Mouse (Mus musculus) hindbrain, postnatal 0 days (tissue): ENCODE data around the gene Tssk3. TPM values are rescaled to one million over a fixed set of nuclear protein-coding genes. Genes with fewer than 3 reads are reported as not detected.

Experiments used
- ATAC-seq: fragments of 200-750 bp; cut with Nextera tagmentation; 2 replicates; pipeline ENCODE4 v1.8.0; 2017; ENCODE audit warnings: mild to moderate bottlenecking, moderate TSS enrichment, moderate library complexity
- DNase-seq: peaks from one replicate; pipeline ENCODE4 v3.0.0-alpha.2; 2015; ENCODE audit warnings: low spot score
- H3K27ac ChIP-seq: fragments of 300-500 bp; sonication (generic); 2 replicates; pipeline ENCODE4 v1.5.1; 2014; ENCODE audit warnings: mild to moderate bottlenecking
- H3K27me3 ChIP-seq: fragments of 300-500 bp; sonication (generic); 2 replicates; pipeline ENCODE4 v1.6.1; 2014; ENCODE audit warnings: low read length, mixed read lengths; ENCODE audit not compliant: insufficient read depth
- H3K36me3 ChIP-seq: fragments of 300-500 bp; sonication (generic); 2 replicates; pipeline ENCODE4 v1.6.1; 2014; ENCODE audit warnings: low read length, mixed read lengths; ENCODE audit not compliant: insufficient read depth
- H3K4me1 ChIP-seq: fragments of 300-500 bp; sonication (generic); 2 replicates; pipeline ENCODE4 v1.6.1; 2014; ENCODE audit warnings: antibody characterized with exemption, low read length, mixed read lengths; ENCODE audit not compliant: insufficient read depth
- H3K4me2 ChIP-seq: fragments of 300-500 bp; sonication (generic); 2 replicates; pipeline ENCODE4 v1.6.1; 2014; ENCODE audit warnings: low read depth, mild to moderate bottlenecking, low read length, moderate library complexity, mixed read lengths
- H3K4me3 ChIP-seq: fragments of 300-500 bp; sonication (generic); 2 replicates; pipeline ENCODE4 v1.5.1; 2014; ENCODE audit warnings: low read length
- H3K9ac ChIP-seq: fragments of 300-500 bp; sonication (generic); replicated peaks from 2 replicates; pipeline ENCODE4 v1.6.1; 2014; ENCODE audit warnings: mild to moderate bottlenecking, low read length, moderate library complexity, mixed read lengths
- H3K9me3 ChIP-seq: fragments of 300-500 bp; sonication (generic); 2 replicates; pipeline ENCODE4 v1.6.1; 2016; ENCODE audit warnings: low read length, mixed read lengths
- CTCF ChIP-seq: IDR thresholded peaks from 2 replicates; pipeline ENCODE4 v1.5.1; 2016; ENCODE audit warnings: antibody characterized with exemption, control low read depth, low read depth
- WGBS: fragments of 180-500 bp; shearing (Covaris S2); extraction: QIAGEN DNeasy Blood & Tissue Kit; methylation state at CpG from one replicate; pipeline ENCODE4 v1.1.7; 2014; 5-methylcytosine and 5-hydroxymethylcytosine counted together
- polyA plus RNA-seq: library from polyadenylated mRNA; unstranded; fragments of >200 nt; fragmentation: Nextera tagmentation; extraction: Ambion mirVana; gene quantifications from 2 replicates; pipeline ENCODE4 v1.2.1, GENCODE M21; 2015
- total RNA-seq: library from RNA; depleted of rRNA; stranded (reverse); fragments of >200 nt; gene quantifications from 2 replicates; pipeline ENCODE4 v1.2.3, GENCODE M21; 2014; rRNA removed

The Tssk3 gene
- total and polyA plus RNA-seq, 2 experiments from 2014 or later: 1.3 TPM; not detected in 1

DNA sequence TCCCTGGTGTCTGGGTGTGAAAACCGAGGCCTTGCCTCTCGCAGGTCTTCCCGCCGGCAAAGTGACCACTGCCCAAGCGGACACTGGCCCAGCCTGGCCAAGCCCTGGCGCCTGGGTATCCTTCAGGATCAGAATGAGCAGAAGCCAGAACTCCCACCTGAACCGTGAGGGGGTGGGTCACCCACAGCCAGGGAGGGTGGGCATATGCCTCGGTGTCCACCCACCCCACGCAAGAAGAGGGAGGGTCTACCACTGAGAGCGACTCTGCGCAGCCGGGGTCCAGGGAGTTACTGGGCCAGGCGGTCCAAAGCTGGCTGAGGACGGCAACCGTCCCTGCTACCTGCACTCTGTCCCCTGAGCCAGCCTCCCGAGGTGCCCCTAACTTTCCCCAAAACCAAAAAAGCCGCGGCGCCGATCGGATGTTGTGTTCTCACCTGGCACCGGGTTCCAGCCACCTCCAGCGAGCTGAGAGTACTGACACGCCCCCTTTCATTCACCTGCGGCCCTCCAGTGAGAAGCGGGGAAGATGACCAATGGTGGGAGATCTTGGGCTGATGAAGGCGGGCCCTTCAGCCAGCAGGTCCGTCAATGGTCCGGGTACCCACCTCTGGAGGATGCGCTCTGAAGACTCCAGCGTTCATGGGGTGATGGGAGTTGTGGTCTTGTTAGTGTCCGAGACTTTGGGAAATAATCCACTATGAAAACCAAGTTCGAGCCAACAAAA lies 50.3 kb downstream of the Tssk3 start, which contains the start of gene Zbtb8b:
Gene Zbtb8b (minus strand): TSS at position 514 of the 724 bp plus-strand sequence.
- Histone ChIP-seq H3K36me3 (no peaks in the 10 kb centered on the region), H3K4me1 (no peaks in the 10 kb centered on the region; the same call in 1 of the 2 replicates), H3K27me3 (no peaks in the 10 kb centered on the region), H3K27ac (peak within 1 kb of the TSS; percentile 26; the same call in 1 of the 2 replicates), H3K9ac (peak within 1 kb of the TSS; percentile 72), H3K4me2 (peak within 1 kb of the TSS; percentile 69), H3K9me3 (no peaks in the 10 kb centered on the region), H3K4me3 (peak within 1 kb of the TSS; percentile 64)
- ATAC-seq (peak; percentile 98), DNase-seq (peak; percentile 92)
- no peak for TF ChIP-seq CTCF
- 2% methylated on average over 33 of the region's 33 CpGs for WGBS

Other genes starting within 250 kb of the Tssk3 start
- gene C77080, start 229.6 kb downstream of the Tssk3 start, total RNA-seq: 23.1 and 29.0 TPM in 2 replicates
- 4.9 and 5.3 TPM in 2 replicates for gene C77080, start 229.6 kb downstream of the Tssk3 start, polyA plus RNA-seq
- gene Sync, start 203.4 kb downstream of the Tssk3 start, total RNA-seq: 1.9 and 3.3 TPM in 2 replicates
- gene Sync, start 203.4 kb downstream of the Tssk3 start, polyA plus RNA-seq: 1.9 and 2.0 TPM in 2 replicates
- 71.3 and 83.2 TPM in 2 replicates for gene Rbbp4, start 155.7 kb downstream of the Tssk3 start, total RNA-seq
- 234 and 236 TPM in 2 replicates for gene Rbbp4, start 155.7 kb downstream of the Tssk3 start, polyA plus RNA-seq
- 4.3 and 5.7 TPM in 2 replicates for gene Zbtb8os, start 155.3 kb downstream of the Tssk3 start, total RNA-seq
- gene Zbtb8os, start 155.3 kb downstream of the Tssk3 start, polyA plus RNA-seq: 23.5 and 27.4 TPM in 2 replicates
- gene Zbtb8a, start 112.9 kb downstream of the Tssk3 start, total RNA-seq: 26.9 and 29.6 TPM in 2 replicates
- gene Zbtb8a, start 112.9 kb downstream of the Tssk3 start, polyA plus RNA-seq: 14.9 and 15.3 TPM in 2 replicates
- gene Zbtb8b, start 50.2 kb downstream of the Tssk3 start, total RNA-seq: 9.7 and 15.3 TPM in 2 replicates
- gene Zbtb8b, start 50.2 kb downstream of the Tssk3 start, polyA plus RNA-seq: 11.3 and 12.9 TPM in 2 replicates
- gene Bsdc1, start 29.4 kb downstream of the Tssk3 start, total RNA-seq: 55.2 and 60.6 TPM in 2 replicates
- 25.3 and 27.1 TPM in 2 replicates for gene Bsdc1, start 29.4 kb downstream of the Tssk3 start, polyA plus RNA-seq
- 3.9 TPM in 1 of 2 replicates, not detected in the other for gene Fam229a, start 168 bp upstream of the Tssk3 start, total RNA-seq
- 3.0 and 3.1 TPM in 2 replicates for gene Fam229a, start 168 bp upstream of the Tssk3 start, polyA plus RNA-seq
- 1,438 and 1,538 TPM in 2 replicates for gene Marcksl1, start 22.6 kb upstream of the Tssk3 start, total RNA-seq
- gene Marcksl1, start 22.6 kb upstream of the Tssk3 start, polyA plus RNA-seq: 1,583 and 1,620 TPM in 2 replicates
- 20.7 and 38.0 TPM in 2 replicates for gene Hdac1, start 51.7 kb upstream of the Tssk3 start, total RNA-seq
- gene Hdac1, start 51.7 kb upstream of the Tssk3 start, polyA plus RNA-seq: 56.6 and 62.1 TPM in 2 replicates
- 10.1 and 12.5 TPM in 2 replicates for gene Lck, start 82.6 kb upstream of the Tssk3 start, total RNA-seq
- gene Lck, start 82.6 kb upstream of the Tssk3 start, polyA plus RNA-seq: 12.2 and 13.0 TPM in 2 replicates
- not detected in 2 replicates for gene Fam167b, start 87.5 kb upstream of the Tssk3 start, total RNA-seq
- gene Fam167b, start 87.5 kb upstream of the Tssk3 start, polyA plus RNA-seq: 0.33 and 0.48 TPM in 2 replicates
- gene Eif3i, start 109.6 kb upstream of the Tssk3 start, total RNA-seq: 364 and 401 TPM in 2 replicates
- 231 and 233 TPM in 2 replicates for gene Eif3i, start 109.6 kb upstream of the Tssk3 start, polyA plus RNA-seq
- 150 and 182 TPM in 2 replicates for gene Tmem234, start 109.6 kb upstream of the Tssk3 start, total RNA-seq
- gene Tmem234, start 109.6 kb upstream of the Tssk3 start, polyA plus RNA-seq: 216 and 221 TPM in 2 replicates
- gene Dcdc2b, start 123.2 kb upstream of the Tssk3 start, total RNA-seq: not detected in 2 replicates
- gene Dcdc2b, start 123.2 kb upstream of the Tssk3 start, polyA plus RNA-seq: 4.1 TPM in 2 replicates
- gene Iqcc, start 128.1 kb upstream of the Tssk3 start, total RNA-seq: 11.2 and 12.0 TPM in 2 replicates
- 21.0 and 21.1 TPM in 2 replicates for gene Iqcc, start 128.1 kb upstream of the Tssk3 start, polyA plus RNA-seq
- 55.0 and 77.7 TPM in 2 replicates for gene Ccdc28b, start 132.9 kb upstream of the Tssk3 start, total RNA-seq
- gene Ccdc28b, start 132.9 kb upstream of the Tssk3 start, polyA plus RNA-seq: 150 and 157 TPM in 2 replicates
- 31.6 and 32.2 TPM in 2 replicates for gene Txlna, start 150.0 kb upstream of the Tssk3 start, total RNA-seq
- gene Txlna, start 150.0 kb upstream of the Tssk3 start, polyA plus RNA-seq: 29.3 and 29.5 TPM in 2 replicates
- gene Kpna6, start 181.7 kb upstream of the Tssk3 start, total RNA-seq: 61.6 and 61.8 TPM in 2 replicates
- gene Kpna6, start 181.7 kb upstream of the Tssk3 start, polyA plus RNA-seq: 11.6 and 13.0 TPM in 2 replicates
- gene Tmem39b, start 205.8 kb upstream of the Tssk3 start, total RNA-seq: 23.8 and 25.2 TPM in 2 replicates
- gene Tmem39b, start 205.8 kb upstream of the Tssk3 start, polyA plus RNA-seq: 10.5 and 12.1 TPM in 2 replicates